Mouse (Mus musculus): Measurements from ENCODE around the gene Foxj3.

- TF ChIP-seq POLR2A (IDR thresholded peaks at IDR 0.05; ENCODE audit: low read depth, low read length) (no peak), CTCF (conservative IDR thresholded peaks at IDR 0.05; ENCODE audit: insufficient read depth, insufficient read length, low read depth, low read length) (no peak)
Observed at GRCm38 (mm10) chr4:119511591-119511990, 25.2 kb upstream of the Foxj3 start.

Measured in kidney, adult 2 months (tissue).